Mouse (Mus musculus) hindbrain, embryonic 12.5 days (tissue): ENCODE results near the gene Ormdl3. TPM values are rescaled to one million over a fixed set of nuclear protein-coding genes. Genes with fewer than 3 reads are reported as not detected.
A peak's percentile ranks its signal among the peaks of the same experiment; 100 is the strongest.

Source experiments
- ATAC-seq: fragments of 200-750 bp; cut with Nextera tagmentation; 2 replicates; pipeline ENCODE4 v1.8.0; 2017; ENCODE audit warnings: moderate TSS enrichment; ENCODE audit not compliant: low FRiP score
- H3K27ac ChIP-seq: fragments of 300-500 bp; sonication (generic); 2 replicates; pipeline ENCODE4 v1.5.1; 2016; ENCODE audit warnings: mild to moderate bottlenecking
- H3K27me3 ChIP-seq: fragments of 300-500 bp; sonication (generic); 2 replicates; pipeline ENCODE4 v1.6.1; 2016; ENCODE audit warnings: mild to moderate bottlenecking
- H3K36me3 ChIP-seq: fragments of 300-500 bp; sonication (generic); 2 replicates; pipeline ENCODE4 v1.6.1; 2016; ENCODE audit warnings: mild to moderate bottlenecking
- H3K4me1 ChIP-seq: fragments of 300-500 bp; sonication (generic); 2 replicates; pipeline ENCODE4 v1.6.1; 2016
- H3K4me2 ChIP-seq: fragments of 300-500 bp; sonication (generic); replicated peaks from 2 replicates; pipeline ENCODE4 v1.6.1; 2016; ENCODE audit warnings: mild to moderate bottlenecking
- H3K4me3 ChIP-seq: fragments of 300-500 bp; sonication (generic); 2 replicates; pipeline ENCODE4 v1.5.1; 2016; ENCODE audit warnings: mild to moderate bottlenecking
- H3K9ac ChIP-seq: fragments of 300-500 bp; sonication (generic); 2 replicates; pipeline ENCODE4 v1.6.1; 2016; ENCODE audit warnings: mild to moderate bottlenecking, moderate library complexity
- H3K9me3 ChIP-seq: fragments of 300-500 bp; sonication (generic); replicated peaks from 2 replicates; pipeline ENCODE4 v1.6.1; 2016; ENCODE audit warnings: mild to moderate bottlenecking
- WGBS: fragments of 180-500 bp; shearing (Covaris S2); methylation state at CpG from one replicate; pipeline ENCODE4 v1.1.7; 2016; 5-methylcytosine and 5-hydroxymethylcytosine counted together
- polyA plus RNA-seq: library from polyadenylated mRNA; unstranded; fragments of >200 nt; fragmentation: Nextera tagmentation; extraction: Ambion mirVana; gene quantifications from 2 replicates; pipeline ENCODE4 v1.2.1, GENCODE M21; 2016

The Ormdl3 gene
- polyA plus RNA-seq, 1 experiment from 2014 or later: 69.8 TPM

DNA sequence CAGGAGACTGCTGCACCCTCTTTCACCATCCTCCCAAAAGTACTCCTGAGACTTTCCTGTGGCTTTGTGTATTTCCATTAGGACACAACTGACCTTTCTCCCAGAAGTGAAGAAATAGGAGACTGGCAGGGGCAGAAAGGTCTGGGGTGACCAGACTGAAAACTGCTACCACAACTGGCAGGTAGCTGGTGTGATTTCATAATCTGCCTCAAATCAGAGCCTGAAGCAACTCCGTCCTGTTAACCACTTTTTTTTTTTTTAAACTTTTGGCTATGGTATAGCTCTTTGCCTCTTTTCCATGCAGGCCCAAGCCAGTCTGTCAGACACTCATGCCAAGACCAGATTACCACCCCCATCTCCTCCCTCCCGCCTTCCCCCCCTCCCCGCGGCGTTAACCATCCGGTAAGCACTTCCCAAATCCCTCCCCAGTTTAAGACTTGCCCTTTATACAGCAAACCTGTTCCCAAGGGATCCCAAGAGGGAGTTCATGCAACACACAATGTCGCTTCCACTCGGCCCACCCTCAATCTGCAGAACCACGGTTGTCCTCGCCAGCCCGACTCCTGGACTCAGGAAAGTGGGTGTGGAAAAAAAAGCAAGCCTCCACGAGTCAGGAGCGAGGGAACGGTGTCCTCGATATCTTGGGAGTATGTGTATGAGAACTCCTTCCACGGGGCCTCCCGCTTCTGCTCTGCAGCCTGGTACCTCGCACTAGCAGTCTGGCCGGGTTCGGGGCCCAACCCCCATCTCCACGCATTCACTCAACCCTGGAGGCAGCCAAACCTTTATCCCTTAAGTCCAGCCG is 879 bp downstream of the Ormdl3 start:
- no peaks in the 10 kb centered on the region for H3K9me3 ChIP-seq
- H3K4me2 ChIP-seq: peak overlapping the region; percentile 93
- no peaks in the 10 kb centered on the region for H3K27me3 ChIP-seq
- H3K9ac ChIP-seq: peak overlapping the region; percentile 90
- H3K36me3 ChIP-seq: peaks cover 23% of the 10 kb centered on the region
- peak; percentile 63 for ATAC-seq
- WGBS: 2% methylated on average over 22 of the region's 22 CpGs
- H3K4me3 ChIP-seq: peak overlapping the region; percentile 86
- peak overlapping the region; percentile 86; the same call in 1 of the 2 replicates for H3K27ac ChIP-seq
- peaks cover 34% of the 10 kb centered on the region for H3K4me1 ChIP-seq

DNA sequence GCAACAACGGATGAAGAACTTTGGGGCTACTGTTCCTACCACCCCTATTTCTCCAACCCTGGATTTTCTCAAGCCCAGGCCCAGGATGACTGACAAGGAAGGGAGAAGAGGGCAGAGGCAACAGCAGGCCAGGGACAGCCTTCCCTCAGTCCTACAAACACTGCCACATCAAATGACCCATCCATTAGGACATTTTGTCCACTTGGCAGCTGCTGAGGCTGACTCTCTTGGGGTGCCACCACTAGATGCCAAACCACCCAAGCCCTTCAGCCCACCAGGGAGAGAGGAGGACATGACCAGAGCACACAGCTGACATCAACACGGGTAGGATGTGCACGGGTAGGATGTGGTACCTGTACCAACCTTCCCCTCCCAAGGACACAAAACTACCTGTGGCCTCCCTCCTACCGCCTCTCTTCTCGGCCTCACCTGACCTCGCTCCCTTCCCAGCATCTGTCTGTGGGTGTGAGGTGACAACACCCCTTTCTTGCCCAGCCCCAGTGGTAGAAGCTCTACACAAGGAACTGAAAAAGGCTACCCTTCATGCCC is 2.5 kb downstream of the Ormdl3 start:
- Histone ChIP-seq H3K9me3 (no peaks in the 10 kb centered on the region), H3K27me3 (no peaks in the 10 kb centered on the region), H3K36me3 (peaks cover 32% of the 10 kb centered on the region), H3K4me1 (peaks cover 34% of the 10 kb centered on the region), H3K4me2 (no peak overlapping the region; the same call in 1 of the 2 replicates), H3K9ac (no peak overlapping the region), H3K27ac (no peak overlapping the region), H3K4me3 (no peak overlapping the region)
- no peak for ATAC-seq
- WGBS: 96% methylated on average over 6 of the region's 6 CpGs

DNA sequence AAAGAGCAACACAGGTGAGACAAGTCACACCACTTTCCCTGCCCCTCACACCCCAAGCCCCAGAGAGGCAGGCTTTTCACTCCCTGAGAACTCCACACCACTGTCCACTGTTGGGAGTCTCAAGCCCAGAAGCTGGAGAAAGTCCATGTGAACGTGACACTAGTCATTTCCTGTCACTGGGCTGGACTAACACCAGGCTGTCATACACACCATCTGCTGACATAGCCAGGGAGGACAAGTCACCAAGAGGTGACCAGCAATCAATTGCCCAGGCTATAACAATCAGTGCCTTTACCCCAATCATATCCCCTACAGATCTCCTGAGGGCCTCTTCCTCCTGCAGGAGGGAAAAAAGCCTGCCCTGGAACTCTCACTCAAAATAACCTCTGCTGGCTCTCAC is 3.0 kb downstream of the Ormdl3 start:
- Histone ChIP-seq H3K4me3 (no peak overlapping the region), H3K9me3 (no peaks in the 10 kb centered on the region), H3K27me3 (no peaks in the 10 kb centered on the region), H3K4me1 (peaks cover 34% of the 10 kb centered on the region), H3K36me3 (peaks cover 32% of the 10 kb centered on the region), H3K9ac (no peak overlapping the region), H3K4me2 (no peak overlapping the region), H3K27ac (no peak overlapping the region)
- 67% methylated on average over 1 of the region's 1 CpGs for WGBS
- no peak for ATAC-seq

DNA sequence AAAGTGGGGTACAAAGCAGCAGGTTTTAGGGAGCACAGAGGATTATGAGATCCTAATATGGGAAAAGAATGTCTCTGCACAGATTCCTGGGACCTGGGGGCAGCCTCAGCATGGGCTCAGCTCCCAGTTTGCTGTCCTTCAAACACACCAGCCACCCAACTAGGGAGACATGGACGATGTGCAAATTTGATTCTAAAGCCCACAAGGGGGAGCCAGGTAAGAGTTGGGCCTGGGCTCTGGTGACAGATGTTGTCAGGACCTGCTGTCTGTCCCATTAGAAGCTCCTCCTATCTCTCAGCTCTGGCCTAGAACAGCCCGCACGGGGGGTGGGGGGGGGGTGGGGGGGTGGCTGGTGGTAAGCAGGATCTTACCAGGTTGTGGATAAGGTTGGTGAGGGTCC is 3.6 kb downstream of the Ormdl3 start:
- no peak for ATAC-seq
- Histone ChIP-seq H3K9me3 (no peaks in the 10 kb centered on the region), H3K4me2 (no peak overlapping the region), H3K36me3 (peaks cover 32% of the 10 kb centered on the region), H3K27ac (no peak overlapping the region), H3K4me3 (no peak overlapping the region), H3K4me1 (peaks cover 33% of the 10 kb centered on the region), H3K9ac (peak overlapping the region; percentile 8; the same call in 1 of the 2 replicates), H3K27me3 (no peaks in the 10 kb centered on the region)
- WGBS: 39% methylated on average over 3 of the region's 3 CpGs

DNA sequence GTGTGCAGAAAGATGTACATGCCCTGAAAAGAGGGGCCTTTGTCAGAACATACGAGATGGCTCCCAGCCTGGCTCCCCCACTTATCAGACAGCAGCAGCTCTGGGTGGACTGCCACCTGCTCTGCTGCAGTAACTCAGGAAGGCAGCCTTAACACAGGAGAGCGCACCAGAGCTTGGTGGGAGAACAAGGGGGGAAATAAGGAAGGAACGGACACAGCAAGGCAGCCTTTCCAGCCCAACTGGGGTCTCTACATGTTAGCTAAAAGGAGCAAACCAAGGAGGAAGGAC is 4.0 kb downstream of the Ormdl3 start:
- Histone ChIP-seq H3K27ac (no peak overlapping the region; the same call in 1 of the 2 replicates), H3K9me3 (no peaks in the 10 kb centered on the region), H3K4me3 (no peak overlapping the region), H3K27me3 (no peaks in the 10 kb centered on the region), H3K4me2 (no peak overlapping the region), H3K9ac (peak overlapping the region; percentile 8; the same call in 1 of the 2 replicates), H3K4me1 (peaks cover 30% of the 10 kb centered on the region), H3K36me3 (peaks cover 32% of the 10 kb centered on the region)
- 88% methylated on average over 3 of the region's 3 CpGs for WGBS
- ATAC-seq: no peak

DNA sequence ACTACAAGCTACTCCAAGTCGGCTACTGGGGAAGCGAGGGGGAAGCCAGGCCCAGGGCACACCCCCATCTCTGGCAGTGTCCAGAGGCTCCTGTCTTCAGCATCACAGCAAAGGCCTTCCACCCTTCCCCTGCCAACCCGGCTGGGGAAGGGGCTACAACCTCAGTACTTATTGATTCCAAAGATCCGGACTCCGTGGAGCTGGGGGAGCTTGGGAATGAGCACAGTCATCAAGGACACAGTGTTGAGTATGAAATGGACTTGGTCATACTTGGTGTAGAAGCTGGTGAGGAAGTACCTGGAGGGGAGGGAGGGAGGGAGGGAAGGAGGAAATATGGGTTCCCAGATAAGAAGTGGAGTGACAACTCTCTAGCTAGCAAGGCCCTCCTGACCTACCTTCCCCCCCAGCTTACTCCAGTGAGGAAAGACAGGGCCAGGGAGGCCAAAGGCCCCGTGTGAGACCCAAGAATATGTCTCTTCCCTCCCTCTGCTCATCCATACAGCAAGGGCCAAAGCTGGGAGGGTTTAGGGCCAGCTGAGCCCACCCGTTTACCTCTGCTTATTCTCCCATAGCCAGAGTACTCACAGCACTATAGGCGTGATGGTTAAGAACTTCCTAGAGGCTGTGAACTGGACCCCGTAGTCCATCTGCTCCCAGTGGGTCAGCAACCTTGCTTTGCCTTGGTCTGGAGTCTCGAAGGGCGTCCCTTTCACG is 4.5 kb downstream of the Ormdl3 start:
- H3K4me3 ChIP-seq: no peak overlapping the region
- H3K9ac ChIP-seq: no peak overlapping the region
- H3K4me2 ChIP-seq: no peak overlapping the region
- peaks cover 32% of the 10 kb centered on the region for H3K36me3 ChIP-seq
- no peak for ATAC-seq
- no peaks in the 10 kb centered on the region for H3K27me3 ChIP-seq
- H3K27ac ChIP-seq: no peak overlapping the region; the same call in 1 of the 2 replicates
- H3K9me3 ChIP-seq: no peaks in the 10 kb centered on the region
- WGBS: 91% methylated on average over 12 of the region's 12 CpGs
- peaks cover 25% of the 10 kb centered on the region for H3K4me1 ChIP-seq

DNA sequence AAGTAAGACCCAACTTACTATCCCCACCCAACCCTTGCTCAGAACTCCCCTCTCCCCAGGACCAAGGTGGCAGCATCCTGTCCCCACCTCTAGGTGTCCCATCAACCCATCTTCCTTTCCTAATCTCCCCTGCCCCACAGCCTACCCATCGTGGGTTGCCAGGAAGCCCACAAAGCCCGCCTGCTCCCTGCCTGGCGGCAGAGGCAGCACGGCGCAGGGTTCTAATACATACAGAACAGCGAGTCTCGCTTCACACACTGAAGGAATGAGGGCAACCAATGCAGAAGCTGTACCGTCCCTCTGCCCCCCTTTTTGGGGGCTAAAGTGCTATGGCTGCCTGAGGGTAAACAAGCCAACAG is 5.2 kb downstream of the Ormdl3 start:
- no peaks in the 10 kb centered on the region for H3K27me3 ChIP-seq
- H3K4me2 ChIP-seq: no peak overlapping the region
- ATAC-seq: no peak
- WGBS: 81% methylated on average over 8 of the region's 8 CpGs
- H3K9ac ChIP-seq: no peak overlapping the region
- peaks cover 32% of the 10 kb centered on the region for H3K36me3 ChIP-seq
- no peak overlapping the region for H3K27ac ChIP-seq
- H3K4me1 ChIP-seq: peaks cover 20% of the 10 kb centered on the region
- no peak overlapping the region for H3K4me3 ChIP-seq
- no peaks in the 10 kb centered on the region for H3K9me3 ChIP-seq

DNA sequence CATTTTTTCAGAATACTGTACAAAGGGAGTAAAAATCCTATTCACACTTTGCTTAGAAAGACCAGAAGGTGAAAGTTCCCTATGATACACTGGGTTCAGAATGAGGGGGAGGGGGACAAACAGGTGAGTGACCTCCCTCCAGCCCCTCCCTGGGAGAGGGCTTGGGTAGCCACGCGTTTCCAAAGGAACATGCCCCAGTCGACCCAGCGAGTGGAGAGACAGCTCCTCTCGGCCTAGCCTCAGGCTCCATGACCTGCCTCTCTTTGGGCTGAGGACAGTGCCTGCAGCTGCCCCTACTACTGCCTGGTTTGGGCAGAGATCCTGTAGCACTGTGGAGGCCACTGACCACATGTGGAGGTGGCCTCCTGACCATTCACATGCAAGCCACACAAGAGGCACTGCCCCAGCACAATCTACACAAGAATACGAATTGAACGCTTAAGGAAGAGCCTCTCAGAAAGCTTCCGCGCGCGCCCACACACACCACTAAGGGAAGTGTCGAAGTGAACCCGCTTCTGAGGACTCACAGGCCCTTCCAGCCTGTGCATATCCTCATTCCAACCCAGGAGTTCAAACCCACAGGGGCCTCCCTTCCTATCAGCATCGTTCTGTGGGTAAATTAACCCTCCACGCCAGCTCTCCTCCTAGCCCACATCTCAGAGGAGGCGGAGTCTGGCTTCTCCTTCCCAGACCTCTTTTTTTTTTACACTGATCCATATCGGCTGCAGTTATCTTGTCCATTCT is 5.7 kb downstream of the Ormdl3 start:
- peaks cover 32% of the 10 kb centered on the region for H3K36me3 ChIP-seq
- H3K4me2 ChIP-seq: no peak overlapping the region
- no peak for ATAC-seq
- WGBS: 71% methylated on average over 17 of the region's 17 CpGs
- no peak overlapping the region for H3K4me3 ChIP-seq
- no peaks in the 10 kb centered on the region for H3K27me3 ChIP-seq
- H3K9ac ChIP-seq: no peak overlapping the region
- H3K4me1 ChIP-seq: peaks cover 19% of the 10 kb centered on the region
- no peak overlapping the region for H3K27ac ChIP-seq
- H3K9me3 ChIP-seq: no peaks in the 10 kb centered on the region

DNA sequence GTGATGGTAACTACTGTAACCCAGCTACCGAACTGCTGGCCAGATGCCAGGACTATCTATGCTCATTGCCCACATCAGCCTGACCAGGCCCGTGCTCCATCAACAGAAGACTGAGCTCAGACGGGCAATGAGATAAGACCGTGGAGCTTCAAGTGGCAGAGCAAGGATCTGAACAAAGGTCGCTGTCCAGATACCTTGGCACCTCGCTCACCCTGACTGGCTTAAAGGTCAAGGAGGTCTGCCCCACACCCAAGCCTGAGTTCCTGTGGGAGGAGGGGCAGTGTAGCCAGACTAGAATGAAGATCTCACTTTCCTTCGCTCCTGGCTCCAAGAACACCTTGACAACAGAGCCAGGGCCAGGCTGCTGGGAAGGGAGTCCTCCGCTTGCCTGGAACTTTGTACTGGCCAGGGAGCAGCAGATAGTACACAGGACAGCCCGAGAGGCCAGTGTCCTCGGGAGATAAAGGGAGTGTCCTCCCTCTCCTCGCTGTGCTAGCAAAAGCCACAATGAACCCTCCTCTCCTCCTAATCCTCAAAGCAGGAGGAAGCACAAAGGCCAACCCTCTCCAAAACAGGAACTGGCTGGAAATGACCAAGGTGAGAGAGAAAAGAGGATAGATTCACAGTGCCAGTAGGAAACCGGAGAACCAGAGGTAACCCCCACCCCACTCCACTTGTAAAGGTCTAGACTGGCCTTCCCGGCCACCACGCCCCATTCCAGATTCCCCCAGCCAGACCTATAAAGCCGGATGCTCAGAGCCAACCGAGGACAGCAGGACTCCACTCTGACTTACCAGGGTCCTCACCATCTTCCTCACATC is 6.7 kb downstream of the Ormdl3 start:
- 82% methylated on average over 16 of the region's 16 CpGs for WGBS
- H3K27ac ChIP-seq: no peak overlapping the region

DNA sequence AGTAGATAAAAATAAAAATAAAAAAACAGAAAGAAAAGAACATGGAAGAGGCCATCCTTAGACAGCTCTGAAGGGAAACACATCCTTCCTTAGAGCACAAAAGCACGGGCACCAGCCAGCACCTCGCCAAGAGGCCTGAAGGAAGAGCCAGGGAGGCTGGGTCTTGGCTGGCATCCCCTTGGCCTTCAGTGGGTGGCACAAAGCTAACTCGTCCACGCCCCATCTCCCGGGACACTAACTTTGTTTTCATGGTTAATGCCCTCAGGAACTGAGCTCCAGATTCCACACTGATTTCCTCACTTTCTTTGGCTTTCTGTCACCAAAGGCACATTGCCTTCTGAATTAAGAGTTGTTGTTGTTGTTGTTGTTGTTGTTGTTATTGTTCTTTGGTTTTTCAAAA is 9.4 kb downstream of the Ormdl3 start:
- Histone ChIP-seq H3K4me2 (no peak overlapping the region), H3K4me1 (no peaks in the 10 kb centered on the region), H3K9ac (no peak overlapping the region), H3K27ac (no peak overlapping the region), H3K9me3 (no peaks in the 10 kb centered on the region), H3K36me3 (peaks cover 23% of the 10 kb centered on the region), H3K4me3 (no peak overlapping the region), H3K27me3 (0 out of 2 replicates have a peak, but pooled peaks cover 2% of the 10 kb centered on the region)
- ATAC-seq: no peak
- WGBS: 84% methylated on average over 5 of the region's 5 CpGs

More for the DNA sequence above, 6.7 kb downstream of the Ormdl3 start:
- Histone ChIP-seq H3K9me3 (no peaks in the 10 kb centered on the region), H3K4me2 (no peak overlapping the region), H3K36me3 (peaks cover 32% of the 10 kb centered on the region), H3K9ac (no peak overlapping the region), H3K27me3 (0 out of 2 replicates have a peak, but pooled peaks cover 2% of the 10 kb centered on the region), H3K4me3 (no peak overlapping the region), H3K4me1 (peaks cover 9% of the 10 kb centered on the region)
- ATAC-seq: no peak

DNA sequence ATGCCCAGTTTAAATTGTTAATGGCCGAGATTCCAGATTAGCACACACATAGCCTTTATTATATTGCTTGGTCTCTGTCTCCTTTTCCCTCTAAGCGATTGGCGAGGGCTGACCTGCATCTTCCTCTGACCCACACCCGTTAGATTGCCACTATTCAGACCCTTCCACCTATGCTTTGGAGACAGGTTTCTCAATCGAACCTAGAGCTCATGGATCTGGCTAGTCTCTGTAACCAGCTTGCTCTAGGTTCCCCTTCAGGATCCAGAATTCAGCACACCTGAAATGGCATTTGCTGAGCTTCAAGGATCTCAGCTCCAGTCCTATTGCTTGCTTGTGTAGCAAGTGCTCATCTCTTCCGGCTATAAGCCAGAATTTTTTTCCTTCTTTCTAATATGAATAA is 17.7 kb downstream of the Ormdl3 start:
- H3K4me1 ChIP-seq: no peaks in the 10 kb centered on the region
- no peak overlapping the region for H3K4me3 ChIP-seq
- H3K4me2 ChIP-seq: no peak overlapping the region
- no peak for ATAC-seq
- H3K27ac ChIP-seq: no peak overlapping the region
- no peaks in the 10 kb centered on the region for H3K36me3 ChIP-seq
- no peaks in the 10 kb centered on the region for H3K9me3 ChIP-seq
- H3K27me3 ChIP-seq: no peaks in the 10 kb centered on the region
- H3K9ac ChIP-seq: no peak overlapping the region
- WGBS: 84% methylated on average over 6 of the region's 6 CpGs
